Mouse (Mus musculus) WW6 (cell line): ENCODE results near the gene Ccr8.
A peak's percentile ranks its signal among the peaks of the same experiment; 100 is the strongest.

ENCODE experiments used
- DNase-seq: peaks from one replicate; pipeline ENCODE4 v3.0.0-alpha.2; 2013; ENCODE audit warnings: low read depth, low spot score

Gene Ccr8

DNA sequence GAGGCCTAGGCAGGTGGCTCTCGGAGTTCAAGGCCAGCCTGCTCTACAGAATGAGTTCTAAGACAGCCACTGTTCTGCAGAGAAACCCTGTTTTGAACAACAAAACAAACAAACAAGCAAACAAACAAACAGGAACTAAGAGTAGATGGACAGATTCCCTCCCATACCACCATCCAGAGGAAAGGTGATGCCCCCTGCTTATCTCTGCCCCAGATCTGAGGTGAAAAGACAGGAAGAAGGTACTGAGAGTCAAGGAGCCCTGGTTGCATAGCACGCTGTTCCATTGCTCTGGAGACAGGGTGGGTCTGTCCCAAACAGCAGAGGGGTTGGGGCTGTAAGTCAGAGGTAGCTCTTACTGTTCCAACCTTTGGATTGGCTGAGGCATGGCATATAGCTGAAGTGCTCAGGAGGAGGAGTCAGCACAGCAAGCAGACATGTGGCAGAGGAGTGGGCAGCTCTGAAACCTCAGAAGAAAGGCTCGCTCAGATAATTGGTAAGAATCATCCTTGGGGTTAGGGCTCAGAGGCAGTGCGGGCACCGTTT lies at the start of gene Ccr8:
Gene Ccr8 (plus strand): TSS at position 419 of the 543 bp plus-strand sequence.
- DNase-seq, result no peak

DNA sequence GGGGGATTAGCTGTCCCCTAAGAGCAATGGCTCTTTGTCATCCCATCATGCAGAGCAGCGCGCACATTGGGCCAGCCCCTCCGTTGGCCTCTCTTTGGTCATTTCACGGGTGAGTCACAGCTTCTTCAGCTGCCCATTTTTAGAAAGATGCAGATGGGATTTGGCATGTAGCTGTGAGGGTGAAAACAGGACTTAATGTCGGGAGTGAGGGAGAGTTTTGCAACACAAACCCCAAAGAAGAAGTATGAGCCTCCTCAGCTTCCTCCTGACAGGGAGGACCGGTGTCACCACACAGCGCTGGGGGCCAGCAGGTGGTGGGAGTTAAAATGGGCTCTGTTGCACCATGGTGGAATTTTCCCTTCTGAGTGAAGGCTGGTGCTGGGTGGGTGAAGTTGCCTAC lies 48.8 kb upstream of the Ccr8 start:
- no peak for DNase-seq

DNA sequence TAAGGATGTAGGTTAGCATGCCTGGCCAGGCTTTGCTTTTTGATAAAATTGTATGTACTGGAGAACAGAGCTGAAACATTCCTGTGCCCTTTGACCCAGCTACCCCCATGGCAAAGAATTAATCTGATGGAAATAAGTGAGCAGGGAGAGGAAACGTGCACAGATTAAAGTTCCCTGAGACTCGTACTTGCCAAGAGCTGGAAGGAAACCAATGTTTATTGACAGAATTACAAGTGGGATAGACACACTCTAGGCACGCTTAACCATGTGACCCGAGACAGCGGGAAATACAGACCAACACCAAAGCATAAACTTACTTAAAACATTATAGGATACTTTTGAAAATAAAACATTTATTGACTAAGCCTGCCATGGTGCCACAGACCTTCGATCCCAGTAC lies 43.4 kb upstream of the Ccr8 start:
- no peak for DNase-seq

- no peak for DNase-seq
Measured at GRCm38 (mm10) chr9:120049407-120049806, 42.5 kb upstream of the Ccr8 start.

DNA sequence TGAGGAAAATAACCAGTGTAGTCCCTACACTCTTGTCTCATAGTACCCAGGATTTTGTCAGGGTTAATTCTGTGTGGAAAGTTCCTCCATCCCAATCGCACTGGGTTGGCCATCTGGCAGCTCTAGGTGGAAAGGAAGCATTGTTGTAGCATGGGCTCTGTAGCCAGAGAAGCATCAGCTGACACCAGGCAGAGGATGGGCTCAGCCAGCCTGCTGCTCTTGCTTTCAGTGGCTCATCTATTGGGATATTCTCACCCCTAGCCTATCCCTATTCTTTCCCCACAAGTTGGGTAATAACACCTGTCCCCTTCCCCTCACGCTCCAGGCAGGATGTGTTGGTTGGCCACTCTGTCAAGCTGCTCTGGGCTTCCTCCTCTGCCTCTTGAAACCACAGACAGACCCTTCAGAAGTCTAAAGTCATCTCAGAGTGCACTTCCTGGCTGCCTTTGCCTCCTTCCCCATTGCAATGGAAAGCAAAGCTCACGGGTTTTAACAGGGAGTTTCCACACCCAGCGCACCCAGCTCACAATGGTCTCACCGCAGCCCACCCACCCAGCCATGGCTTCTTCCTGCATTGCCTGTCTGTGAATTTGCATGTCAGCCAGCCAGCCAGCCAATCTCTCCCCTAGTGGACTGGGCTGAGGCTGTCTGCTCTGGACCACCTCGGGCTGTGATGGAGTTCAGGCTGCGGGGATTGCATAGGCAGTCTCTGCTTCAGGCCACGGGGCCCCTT lies 37.2 kb upstream of the Ccr8 start:
- no peak for DNase-seq

DNA sequence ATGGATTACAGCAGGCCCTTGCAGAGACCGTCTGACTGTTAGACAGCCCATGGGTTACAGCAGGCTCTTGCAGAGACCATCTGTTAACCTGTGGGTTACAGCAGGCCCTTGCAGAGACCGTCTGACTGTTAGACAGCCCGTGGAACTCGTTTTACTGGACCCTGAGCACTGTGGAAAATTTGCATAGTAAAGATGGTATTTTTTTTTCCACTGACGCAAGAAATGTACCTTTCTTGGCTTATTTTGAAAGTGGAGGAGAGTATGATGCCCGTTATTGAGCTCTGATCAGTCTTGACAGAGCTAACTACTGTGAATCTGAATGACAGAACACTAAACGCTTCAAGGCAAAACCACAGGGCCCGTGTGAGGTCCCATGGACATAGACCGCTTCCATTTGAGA lies 35.7 kb upstream of the Ccr8 start:
- no peak for DNase-seq

DNA sequence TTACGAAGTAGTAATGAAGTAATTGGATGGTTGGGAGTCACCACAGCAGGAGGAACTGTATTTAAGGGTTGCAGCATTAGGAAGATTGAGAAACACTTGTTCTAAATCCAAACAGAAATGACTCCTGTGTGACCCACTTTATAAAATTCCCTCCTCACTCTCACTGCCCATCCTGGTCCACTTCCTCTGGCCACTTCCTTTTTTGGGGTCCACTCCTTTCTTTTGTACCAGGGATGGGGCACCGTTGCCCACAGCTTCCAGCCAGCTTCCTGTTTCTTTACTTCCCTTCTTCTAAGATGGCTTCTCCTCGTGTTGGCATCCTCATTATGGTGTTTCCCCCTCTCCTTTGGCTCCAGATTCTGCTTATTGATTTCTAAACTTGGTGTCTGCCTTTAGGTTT lies 33.2 kb upstream of the Ccr8 start:
- no peak for DNase-seq

DNA sequence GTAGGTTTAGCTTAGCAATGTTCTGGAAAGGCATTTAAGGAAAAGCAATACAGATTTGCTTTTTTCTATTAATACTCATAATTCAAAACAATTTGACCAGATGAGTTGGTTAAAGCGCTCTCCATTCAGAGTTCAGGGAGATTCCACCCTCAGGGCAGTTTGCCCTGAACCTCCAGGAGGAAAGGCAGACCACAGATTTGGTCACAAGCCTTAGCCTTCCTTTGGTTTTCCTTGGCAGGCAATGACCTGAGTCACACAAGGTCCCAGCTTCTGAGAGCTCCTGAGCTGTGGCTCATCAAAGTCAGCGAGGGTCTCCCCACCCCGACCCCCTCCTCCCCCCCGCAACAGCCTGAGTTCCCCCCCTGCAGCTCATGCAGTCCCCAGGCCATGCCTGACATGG lies 27.6 kb upstream of the Ccr8 start:
- DNase-seq, result no peak

GRCm38 (mm10) chr9:120067609-120068008 lies 24.3 kb upstream of the Ccr8 start:
- DNase-seq, result no peak

- DNase-seq, result no peak
Measured at GRCm38 (mm10) chr9:120068047-120068446, 23.9 kb upstream of the Ccr8 start.

GRCm38 (mm10) chr9:120069779-120070178 lies 22.1 kb upstream of the Ccr8 start, which contains the start of gene Cx3cr1:
Cx3cr1 (minus strand) TSS chr9:120069879.
- DNase-seq, result no peak

- DNase-seq, result no peak
Measured at GRCm38 (mm10) chr9:120071251-120071650, 20.7 kb upstream of the Ccr8 start.

- peak; percentile 16 for DNase-seq
Measured at GRCm38 (mm10) chr9:120073169-120073568, 18.7 kb upstream of the Ccr8 start.

- no peak for DNase-seq
Measured at GRCm38 (mm10) chr9:120074516-120074915, 17.4 kb upstream of the Ccr8 start.

GRCm38 (mm10) chr9:120078241-120078640 lies 13.7 kb upstream of the Ccr8 start:
- no peak for DNase-seq

DNA sequence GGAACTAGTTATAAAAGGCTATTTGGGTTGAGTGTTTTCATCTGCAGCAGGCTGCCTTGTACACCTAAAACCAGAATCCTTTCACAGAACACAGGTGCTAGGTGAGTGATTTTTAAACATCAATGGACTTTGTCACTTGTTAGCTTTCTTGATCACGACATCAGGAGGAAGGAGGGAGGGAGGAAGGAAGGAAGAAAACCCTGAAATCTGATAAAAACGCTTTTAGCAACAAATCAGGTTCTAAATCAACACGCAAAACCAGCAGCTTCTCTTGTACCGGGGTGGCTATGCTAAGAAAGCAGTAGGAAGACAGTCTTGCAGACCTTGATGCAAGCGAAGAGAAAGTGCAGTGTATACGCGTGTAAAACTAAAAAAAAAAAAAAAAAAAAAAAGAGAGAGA lies 12.0 kb upstream of the Ccr8 start:
- DNase-seq, result no peak

DNA sequence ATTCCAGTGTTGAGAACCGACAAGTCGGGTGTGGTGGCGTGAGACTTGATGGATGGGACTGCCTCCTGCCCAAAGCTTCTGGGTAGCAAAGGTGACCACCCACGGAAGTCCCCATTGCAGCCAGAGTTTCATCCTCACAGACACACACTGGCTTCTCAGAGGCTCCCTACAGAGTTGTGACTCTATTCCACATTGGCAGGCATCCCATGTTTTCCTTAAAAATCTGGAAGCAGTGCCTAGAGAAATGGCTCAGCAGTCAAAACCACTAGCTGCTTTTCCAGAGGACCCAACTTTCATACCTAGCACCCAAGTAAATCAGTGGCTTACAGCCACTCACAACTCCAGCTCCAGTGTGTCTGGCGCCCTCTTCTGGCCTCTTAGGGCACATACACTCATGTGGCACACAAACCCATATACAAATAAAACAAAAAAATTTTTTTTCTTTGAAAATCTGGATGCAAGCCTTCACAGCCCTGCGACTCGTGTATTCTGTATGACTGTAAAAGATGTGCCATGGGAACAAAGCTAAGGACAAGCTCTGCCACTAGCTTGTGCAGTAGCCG lies 11.3 kb upstream of the Ccr8 start:
- no peak for DNase-seq

- DNase-seq, result no peak
Measured at GRCm38 (mm10) chr9:120081247-120081646, 10.7 kb upstream of the Ccr8 start.

- no peak for DNase-seq
Measured at GRCm38 (mm10) chr9:120081967-120082366, 9.9 kb upstream of the Ccr8 start.

GRCm38 (mm10) chr9:120082691-120083090 lies 9.2 kb upstream of the Ccr8 start:
- no peak for DNase-seq

DNA sequence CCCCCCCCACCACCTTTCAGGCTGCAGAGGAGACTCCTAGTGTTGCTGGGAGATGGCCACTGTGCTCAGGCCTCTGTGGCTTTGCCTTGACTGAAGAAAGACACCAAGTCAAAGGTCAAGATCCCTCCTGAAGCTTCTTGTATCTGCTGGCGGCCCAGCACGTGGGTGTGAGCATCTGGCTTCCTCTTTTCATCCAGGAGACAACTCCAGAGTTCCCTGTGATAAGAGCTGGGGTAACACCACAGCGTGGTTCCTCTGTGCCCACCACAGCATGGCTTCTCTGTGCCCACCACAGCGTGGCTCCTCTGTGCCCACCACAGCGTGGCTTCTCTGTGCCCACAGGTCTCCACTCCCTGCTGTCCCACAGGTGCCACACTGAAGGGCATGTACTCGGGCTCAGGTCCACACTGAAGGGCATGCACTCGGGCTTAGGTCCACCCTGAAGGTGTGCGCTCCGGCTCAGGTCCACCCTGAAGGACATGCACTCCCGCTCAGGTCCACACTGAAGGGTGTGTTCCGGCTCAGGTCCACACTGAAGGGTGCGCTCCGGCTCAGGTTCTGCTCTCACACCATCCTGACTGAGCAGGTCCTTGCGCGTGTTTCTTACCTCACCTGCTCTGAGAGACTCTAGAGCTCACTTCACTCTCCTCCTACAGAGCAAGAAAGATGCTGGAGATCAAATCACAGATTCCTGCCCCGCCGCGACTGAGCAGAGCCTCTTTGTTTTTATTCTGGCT lies 8.6 kb upstream of the Ccr8 start:
- no peak for DNase-seq

DNA sequence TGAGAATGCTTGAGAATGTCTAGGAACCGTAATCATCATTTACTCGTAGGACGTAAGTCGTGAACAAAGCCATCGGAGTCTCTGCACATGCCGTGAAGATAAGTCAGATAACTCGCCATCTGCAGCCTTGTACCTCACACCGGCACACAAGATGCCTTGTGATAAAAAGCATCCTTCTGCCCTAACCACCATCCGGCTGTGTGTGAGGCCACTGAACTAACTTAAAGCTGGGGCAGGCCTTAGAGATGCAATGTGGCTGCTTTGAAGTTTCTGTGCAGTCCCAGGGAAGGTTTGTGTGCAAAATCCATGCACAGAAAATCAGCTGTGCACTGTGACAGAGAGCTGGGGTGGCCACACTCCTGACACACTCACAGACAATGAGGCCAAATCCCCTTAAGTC lies 7.5 kb upstream of the Ccr8 start:
- no peak for DNase-seq

- no peak for DNase-seq
Measured at GRCm38 (mm10) chr9:120089125-120089524, 2.8 kb upstream of the Ccr8 start.
